Mouse (Mus musculus): ENCODE measurements around the gene Sidt1.
"Not testable (repeated sequence)": the region's sequence is repeated elsewhere in the genome, so short reads cannot be mapped to it uniquely, and the experiment has no call there.

Gene Sidt1

DNA sequence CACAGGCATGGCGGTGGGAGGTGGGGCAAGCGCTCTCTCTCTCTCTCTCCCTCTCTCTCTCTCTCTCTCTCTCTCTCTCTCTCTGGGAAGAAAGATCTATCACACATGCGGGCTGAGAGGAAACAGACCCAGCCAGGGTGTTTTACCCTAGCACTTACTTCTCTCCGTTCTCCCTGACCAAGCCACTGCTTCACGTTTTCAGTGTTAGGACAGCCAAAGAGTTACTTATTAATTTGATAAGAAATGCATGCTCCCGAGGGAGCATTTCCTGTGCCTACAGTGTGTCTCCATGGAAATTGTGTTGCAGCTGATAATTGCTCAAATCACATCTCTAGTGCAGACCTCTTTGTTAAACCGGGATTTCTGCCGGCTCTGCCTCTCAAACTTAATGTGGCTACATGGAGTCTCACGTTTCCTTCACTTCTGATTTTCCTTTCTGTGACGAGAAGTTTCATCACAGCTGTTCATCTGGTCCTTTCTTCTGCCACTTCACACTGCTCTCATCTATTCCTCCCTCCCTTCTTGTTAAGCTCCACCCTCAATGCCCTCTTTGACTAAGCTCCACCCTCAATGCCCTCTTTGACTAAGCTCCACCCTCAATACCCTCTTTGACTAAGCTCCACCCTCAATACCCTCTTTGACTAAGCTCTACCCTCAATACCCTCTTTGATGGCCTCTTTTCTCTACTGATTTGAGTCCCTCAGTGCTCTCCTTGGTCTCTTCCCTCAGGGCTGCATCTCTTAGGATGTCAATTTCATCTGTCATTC lies 30.7 kb downstream of the Sidt1 start:
- DNase-seq (ENCODE audit: low spot score in 2 of 2), result no peak

DNA sequence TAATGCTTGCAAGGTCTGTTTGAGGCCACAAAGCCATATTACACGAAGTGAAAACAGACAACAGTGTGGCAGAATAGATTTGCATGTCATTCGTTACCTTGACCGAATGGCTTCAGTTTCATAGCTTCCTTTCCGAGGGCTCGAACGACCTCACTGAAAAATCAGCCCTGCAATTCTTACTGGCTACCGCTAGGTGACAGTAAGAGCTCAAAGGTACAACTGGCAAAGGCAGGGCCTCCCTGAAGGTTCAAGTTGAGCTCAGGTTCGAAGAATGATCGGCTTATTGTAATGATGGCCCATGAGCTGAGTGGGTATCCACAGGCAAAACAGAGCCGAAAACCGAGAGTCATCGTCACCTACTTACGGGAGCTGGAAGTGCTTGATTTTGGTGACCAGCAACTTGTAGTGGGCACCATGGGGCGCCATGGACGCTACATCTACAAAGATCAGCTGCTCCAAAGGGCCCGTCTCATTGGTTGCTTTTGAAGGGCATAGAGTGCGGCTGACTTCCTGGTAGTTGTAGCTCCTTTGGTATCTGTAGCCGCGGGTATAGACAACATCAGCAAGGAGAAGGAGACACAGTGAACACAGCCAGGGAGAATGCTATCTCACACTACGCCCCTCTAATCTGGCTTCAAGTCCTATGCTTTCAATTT lies 33.4 kb downstream of the Sidt1 start:
- DNase-seq (ENCODE audit: low spot score in 2 of 2), result no peak

DNA sequence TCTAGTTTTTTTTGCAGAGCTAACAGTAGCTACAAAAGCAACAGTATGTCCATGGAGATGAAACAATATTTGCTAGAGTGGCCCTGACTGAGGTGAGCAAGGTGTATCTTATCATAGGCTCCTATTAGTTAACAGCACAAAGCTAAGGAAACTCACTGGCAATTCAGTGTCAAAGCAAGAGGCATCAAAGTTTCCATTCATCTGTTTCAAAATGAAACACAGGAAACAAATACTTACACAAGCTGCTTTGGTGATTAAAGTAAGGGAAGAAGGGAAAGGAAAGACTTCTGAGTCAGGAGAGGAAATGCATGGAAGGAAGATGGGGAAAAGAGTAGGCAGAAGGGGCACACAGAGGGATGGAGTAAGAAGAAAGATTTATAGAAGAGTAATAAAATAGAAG lies 39.0 kb downstream of the Sidt1 start:
- DNase-seq (ENCODE audit: low spot score in 2 of 2), result no peak

DNA sequence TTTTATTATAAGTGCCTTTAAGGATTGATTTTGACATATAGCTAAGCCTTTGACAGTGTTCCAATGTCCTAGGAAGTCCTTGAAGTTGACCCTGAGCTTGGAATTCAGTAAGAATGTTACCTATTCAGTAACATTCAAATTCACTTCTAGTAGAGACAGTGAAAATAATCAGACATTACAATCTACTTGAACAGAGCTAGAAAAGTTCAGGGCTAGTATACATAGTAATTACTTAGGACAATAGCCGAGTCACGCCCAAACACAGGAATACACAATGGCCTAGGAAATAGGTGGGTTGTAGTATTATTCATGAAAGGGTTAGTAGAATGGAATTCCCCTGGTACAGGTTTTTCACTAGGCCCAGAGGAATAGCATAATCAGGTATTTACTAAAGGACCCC lies 40.3 kb downstream of the Sidt1 start:
- not testable (repeated sequence) for DNase-seq (ENCODE audit: low spot score in 2 of 2)

DNA sequence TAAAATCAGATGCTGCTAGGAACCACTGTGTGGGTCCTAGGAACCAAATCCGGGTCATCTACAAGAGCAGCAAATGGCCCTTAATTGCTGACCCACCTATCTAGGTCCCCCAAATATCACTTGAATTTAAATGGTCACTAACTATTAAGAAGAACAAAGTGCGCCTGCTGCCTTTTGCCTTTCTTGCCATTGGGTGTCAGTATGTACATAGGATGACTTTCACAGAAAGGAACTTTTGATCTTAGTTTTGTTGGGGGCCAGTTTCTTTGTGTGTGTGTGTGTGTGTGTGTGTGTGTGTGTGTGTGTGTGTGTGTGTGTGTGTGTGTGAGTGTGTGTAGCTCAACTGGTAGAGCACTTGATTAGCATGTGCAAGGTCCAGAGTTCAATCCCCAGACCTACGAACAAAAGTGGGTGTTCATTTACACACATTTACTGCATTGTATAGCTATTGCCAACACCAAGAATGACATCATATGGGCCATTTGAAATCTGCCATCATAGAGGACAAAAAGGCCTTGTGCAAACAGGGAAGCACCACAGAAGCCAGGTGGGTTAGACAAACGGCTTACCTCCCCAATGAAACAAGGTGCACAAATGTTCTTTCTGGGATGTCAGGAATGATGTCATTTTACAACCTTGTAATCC lies 43.9 kb downstream of the Sidt1 start:
- DNase-seq (ENCODE audit: low spot score in 2 of 2), result no peak

DNA sequence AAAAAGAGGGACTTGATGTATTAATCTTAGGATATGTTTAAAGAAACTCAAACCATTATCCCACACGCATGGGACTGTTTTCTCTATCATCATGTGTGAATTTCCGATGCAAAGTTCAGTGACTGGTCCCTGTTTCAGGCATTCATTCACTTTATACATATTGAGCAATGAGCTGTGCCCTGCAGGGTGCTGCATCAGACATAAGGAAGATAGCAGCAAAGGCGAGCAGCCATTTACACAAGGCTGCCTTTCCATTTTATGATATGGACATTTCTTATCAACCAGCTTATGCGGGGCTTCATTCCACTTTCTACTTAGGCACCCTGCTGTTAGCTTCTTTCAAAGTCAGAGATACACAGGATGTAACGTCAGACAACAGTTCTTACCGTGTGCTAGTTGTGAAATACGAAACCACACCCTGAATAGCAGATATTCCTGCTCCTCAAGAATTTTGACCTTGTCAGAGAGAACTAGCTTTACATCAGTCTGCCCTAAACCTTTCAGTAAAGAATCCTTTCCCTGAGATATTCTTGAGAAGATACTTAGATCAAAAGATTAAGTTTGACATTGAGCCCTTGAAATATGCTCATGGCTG lies 45.5 kb downstream of the Sidt1 start:
- no peak for DNase-seq (ENCODE audit: low spot score in 2 of 2)

DNA sequence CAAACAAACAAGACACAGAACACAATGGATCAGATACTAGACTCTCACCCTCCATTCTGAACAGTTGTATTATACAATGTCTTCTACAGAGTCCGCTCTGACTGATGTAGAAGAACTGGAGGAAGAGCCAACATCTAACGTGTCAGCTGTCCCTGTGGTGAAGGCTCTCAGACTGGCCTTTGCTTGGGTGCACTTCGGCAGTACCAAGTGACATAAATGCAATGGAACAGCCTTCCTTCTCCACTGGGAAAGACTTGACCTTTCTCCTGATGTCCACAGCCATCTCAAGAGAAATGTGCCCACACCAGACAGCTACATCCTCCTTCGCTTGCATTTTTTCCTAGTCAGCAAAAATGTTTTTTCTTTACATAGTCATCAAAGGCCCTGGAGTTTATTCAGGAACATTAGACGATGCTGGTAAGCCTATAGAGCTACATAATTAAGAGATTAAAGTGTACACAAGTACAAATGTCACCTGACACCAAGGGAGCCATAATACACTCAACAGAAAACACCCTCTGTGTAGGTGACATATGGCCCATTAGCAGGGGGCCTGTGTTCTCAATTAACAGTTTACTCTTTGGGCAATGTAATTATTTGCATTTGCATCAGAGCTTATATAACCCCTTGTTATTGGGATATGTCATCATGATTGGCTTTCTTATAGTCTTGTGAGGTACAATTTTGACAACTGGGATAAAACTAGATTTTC lies 50.2 kb downstream of the Sidt1 start:
- no peak for DNase-seq (ENCODE audit: low spot score in 2 of 2)

DNA sequence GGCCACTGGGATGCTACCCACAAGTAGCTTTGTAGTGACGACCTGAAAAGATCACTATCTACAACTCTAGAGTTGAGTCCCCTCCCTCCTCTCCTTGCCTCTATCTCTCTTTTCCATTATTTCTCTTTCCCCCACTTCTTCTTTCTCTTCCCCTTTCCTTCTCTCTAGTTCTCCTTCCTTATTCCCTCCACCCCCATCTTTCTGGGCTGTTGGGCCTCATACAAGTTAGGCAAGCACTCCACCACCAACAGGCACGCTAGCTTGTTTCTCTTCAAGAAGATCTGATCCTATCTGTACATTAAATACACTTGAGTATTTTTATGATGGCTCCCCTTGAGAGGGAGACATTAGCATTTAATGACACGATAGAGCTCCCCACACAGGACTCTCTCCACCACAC lies 51.0 kb downstream of the Sidt1 start:
- no peak for DNase-seq (ENCODE audit: low spot score in 2 of 2)

DNA sequence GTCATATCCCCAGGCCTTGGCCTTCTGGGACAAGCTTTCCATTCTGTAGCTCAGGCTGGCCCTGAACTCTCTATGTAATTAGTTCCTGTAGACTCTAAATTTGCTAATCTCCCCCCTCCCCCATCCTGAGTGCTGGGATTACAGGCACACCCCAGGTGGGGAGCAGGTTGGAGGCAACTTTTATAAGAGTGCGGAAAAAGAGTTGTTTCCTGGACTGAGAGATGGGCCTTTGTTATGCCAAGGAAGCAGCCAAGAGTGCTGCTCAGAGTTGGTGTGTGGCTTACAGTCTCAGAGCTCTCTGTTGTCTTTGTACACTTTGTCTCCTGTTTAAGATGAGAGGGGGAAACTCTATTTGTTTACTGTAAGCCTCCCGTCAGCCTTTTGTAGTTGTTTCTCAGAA lies 52.2 kb downstream of the Sidt1 start:
- DNase-seq (ENCODE audit: low spot score in 2 of 2), result no peak

DNA sequence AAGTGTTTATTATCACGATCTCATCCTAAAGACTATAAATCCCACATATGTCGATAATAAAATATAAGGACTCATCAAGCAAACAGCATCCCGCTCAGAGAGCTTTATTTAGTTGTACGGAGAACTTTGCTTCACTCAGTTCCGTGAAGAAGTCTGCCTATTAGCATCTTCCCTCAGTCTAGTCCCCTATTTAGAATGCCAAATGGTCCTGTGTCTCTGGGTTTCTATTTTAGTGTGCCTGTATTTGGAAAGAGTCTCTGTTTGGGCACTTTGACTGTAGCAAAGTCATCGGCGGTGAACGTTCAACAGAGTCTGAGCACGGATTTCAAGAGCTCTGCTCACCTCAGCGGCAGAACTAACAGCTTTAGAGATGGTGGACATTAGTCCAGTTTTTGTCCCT lies 55.8 kb downstream of the Sidt1 start:
- no peak for DNase-seq (ENCODE audit: low spot score in 2 of 2)

DNA sequence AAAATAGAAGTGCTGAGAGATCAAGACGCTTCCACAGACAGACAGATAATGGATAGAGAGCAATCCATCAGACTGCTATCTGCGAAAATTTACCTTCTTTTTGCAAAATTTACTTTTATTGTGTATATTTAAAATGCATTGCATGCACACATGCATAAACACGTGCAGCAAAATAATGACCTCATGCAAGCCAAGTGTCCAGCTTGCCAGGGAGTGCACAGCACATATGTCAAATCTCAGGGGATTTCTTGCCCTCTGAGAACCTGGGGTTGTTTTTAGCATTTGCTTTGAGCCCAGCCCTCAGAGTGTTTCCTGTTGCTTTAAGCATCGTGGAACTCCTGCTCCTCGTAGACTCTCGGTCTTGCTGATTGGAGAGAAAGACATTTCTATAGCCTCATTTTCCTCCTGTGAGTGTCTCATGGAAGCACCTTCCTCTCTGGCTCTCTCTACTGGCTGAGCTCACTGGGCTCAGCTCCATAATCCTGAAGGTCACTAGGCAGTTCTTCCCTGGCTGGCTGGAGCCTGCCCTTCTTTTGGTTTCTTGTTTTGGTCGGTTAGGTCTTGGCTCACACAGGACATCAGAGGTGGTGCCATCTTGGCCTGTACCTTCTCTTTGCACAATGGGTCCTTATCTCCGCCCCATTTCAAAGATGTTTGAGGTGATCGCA lies 61.5 kb downstream of the Sidt1 start:
- no peak for DNase-seq (ENCODE audit: low spot score in 2 of 2)

DNA sequence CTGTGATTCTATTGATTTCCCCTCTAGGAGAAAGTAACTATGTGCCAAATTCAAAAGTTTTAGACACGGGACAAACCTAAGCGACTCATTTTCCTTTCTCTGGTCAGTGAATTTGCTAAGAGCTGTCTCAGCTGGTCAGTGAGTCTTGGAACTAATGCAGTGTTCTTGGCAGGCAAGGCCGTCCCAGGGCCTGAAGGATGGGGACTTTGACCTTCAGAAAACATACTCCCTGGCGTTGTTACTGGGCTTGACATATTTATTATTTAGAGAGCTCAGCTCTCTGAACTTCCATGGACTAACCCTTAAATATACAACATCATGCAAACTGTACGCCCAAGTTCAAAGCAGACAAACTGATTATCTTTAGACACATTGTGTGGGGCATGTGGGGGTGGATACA lies 62.4 kb downstream of the Sidt1 start:
- no peak for DNase-seq (ENCODE audit: low spot score in 2 of 2)

DNA sequence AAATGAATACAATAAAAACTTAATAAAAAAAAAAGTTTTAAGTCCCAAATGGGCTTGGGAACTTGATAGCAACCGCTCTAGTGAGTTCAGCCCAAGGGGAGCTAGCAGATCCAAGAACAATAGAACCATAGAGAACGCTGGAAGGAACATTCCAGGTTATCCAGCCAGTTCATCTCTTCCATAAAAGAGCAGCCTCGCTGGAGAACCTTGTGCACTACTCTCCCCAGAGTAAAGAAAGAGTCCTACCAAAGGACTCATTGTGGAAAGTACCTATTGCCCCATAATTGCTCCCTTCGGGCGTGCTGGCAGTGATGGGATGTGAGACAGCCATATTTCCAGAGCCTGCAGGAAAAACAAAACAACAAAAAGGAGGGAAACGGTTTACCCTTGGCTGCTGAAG lies 63.4 kb downstream of the Sidt1 start:
- no peak for DNase-seq (ENCODE audit: low spot score in 2 of 2)

DNA sequence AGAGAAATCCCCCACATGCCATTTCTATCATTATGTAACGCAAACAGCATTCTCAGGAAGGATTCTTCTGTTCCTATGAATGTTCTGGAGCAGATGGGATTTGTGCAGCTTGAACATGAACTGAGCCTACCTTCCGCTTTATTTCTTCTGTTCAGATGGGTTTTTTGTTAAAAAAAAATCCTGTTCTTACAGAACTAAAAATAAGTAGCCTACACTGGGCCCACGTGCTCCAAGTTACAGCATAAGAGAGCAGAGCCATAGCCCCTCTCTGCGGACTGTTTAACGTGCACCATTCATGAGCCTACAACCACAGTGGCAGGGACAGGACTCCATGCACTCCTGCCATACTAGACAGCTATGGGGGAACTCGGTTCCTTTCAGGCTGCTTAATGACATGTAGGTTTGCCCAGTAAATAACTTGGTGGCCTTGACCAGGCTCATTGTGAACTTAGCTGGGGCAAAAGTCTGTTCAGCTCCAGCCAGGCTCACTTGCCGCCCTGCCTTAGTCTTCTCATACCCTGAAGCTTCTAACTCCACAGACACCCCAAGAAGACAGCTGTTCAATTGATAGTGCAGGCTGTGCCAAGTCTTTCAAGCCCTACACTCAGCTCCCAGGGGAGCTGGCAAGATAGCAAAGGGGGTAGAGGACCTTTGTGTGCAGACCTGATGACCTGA lies 64.3 kb downstream of the Sidt1 start:
- DNase-seq (ENCODE audit: low spot score in 2 of 2), result no peak

DNA sequence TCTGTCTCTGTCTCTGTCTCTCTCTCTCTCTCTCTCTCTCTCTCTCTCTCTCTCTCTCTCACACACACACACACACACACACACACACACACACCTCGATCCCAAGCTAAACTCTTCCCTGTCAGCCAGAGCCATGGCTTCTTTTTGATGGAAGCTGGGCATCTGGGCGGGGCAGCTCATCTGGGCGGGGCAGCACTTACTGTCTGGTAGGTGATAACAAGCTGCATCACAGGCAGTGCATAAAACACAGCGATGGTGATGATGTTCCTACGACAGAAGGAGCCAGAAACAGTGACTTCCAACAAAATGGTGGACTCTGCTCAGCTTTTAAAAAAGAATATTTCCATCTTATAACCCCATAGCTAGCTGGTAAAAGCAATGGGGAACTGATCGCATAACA lies 67.4 kb downstream of the Sidt1 start:
- DNase-seq (ENCODE audit: low spot score in 2 of 2), result no peak

DNA sequence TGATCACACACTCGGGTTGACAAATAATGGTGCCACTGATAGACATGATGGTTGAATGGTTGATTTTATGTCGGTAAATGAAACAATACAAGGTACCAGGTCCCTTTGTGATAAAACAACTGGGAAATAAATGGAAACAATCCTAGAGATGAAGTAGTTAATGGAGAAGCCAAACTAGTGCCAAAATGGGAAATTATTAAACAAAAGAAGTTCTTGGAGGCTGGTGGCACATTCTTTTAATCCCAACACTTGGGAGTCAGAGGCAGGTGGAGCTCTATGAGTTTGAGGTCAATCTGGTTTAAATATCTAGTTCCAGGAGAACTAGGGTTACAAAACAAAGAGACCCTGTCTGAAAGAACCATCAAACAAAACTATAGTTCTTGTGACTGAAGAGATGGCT lies 68.1 kb downstream of the Sidt1 start:
- no peak for DNase-seq (ENCODE audit: low spot score in 2 of 2)

DNA sequence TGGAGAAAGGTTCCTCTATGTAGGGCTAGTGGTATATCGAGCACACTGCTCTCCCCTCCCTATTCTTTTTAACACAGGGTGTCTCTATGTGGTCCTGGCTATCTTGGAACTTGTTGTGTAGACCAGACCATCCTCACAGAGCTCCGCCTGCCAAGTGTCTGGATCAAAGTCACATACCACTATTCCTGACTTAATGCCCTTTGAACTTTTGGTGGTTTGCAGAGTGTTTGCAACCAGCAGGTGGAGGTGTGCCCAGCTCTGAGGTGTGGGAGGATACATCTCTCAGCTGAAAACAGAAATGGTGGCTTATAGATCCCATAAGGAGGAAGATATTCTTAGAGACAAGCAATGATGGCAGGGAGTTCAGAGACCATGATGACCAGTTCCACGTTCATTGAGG lies 75.5 kb downstream of the Sidt1 start:
- DNase-seq (ENCODE audit: low spot score in 2 of 2), result no peak

DNA sequence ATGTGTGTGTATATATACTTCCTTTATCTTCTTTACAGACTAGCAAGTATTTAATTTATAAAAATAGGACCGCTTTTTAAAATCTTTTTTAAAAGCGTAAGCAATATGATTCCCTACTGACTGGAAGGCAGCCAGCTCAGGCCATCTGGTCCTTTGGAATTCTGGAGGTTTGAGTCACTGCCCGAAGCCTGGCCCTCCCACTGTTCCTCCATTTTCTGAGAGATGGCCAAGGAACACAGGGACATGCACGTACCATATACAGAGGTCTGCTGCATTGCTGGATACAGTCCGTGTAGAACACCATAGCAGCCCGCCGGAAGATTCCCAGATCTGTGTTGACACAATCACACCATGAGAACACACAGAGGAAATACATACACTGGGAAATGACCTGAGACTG lies 78.3 kb downstream of the Sidt1 start:
- no peak for DNase-seq (ENCODE audit: low spot score in 2 of 2)

DNA sequence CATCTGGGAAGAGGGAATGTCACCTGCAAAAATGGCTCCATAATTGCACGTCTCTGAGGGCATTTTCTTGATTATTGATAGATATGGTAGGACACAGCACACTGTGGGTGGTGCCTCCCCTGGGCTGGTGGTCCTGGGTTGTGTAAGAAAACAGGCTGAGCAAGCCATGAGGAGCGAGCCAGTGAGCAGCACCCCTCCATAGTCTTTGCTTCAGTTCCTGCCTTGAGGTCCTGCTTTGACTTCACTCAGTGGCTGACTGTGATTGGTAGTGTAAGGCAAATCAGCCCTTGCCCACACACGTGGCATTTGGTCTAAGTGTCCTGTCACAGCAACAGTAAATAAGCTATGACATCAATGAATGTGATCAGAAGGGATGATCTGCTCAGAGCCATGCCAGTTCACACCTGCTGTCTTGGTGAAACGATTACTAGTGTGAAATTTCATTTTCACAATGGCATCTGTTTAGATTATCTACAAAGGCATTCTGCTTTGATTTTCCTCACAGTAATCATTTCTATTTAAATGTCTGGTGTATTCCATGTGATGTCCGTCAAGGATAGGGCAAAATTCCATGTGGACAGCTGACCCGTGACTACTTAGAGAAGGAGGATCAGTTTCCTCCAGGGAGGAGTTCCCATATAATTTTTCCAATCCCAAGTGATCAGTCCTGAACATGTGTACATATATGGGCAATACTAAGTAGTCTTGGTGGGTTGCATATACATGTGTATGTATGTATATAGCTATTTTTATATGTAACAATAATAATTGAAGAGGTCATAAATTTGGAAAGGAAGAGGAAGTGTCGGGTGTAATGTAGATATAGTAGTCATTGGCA lies 79.0 kb downstream of the Sidt1 start:
- no peak for DNase-seq (ENCODE audit: low spot score in 2 of 2)

DNA sequence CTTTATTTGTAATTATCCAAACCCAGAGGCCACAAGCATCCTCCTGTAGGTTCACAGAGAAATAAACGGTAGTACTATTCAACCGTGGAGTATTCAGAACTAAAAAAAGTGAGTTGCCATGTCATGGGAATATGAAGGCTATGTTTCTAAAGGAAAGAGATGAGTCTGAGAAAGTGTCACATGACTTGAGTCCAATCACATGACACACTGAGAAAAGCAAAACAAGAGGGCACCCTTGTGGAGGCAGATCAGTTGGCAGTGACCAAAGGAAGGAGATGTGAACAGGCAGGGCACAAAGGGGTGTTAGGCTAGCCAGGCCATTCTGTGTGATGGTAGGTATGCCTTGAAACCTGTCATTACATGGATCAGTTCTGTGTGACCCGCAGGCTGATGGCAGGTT lies 80.3 kb downstream of the Sidt1 start:
- no peak for DNase-seq (ENCODE audit: low spot score in 2 of 2)

Measured in spleen, postnatal 14 days (tissue).